19 mouse cellular contexts compared by ENCODE assay signal in the genomic region with DNA sequence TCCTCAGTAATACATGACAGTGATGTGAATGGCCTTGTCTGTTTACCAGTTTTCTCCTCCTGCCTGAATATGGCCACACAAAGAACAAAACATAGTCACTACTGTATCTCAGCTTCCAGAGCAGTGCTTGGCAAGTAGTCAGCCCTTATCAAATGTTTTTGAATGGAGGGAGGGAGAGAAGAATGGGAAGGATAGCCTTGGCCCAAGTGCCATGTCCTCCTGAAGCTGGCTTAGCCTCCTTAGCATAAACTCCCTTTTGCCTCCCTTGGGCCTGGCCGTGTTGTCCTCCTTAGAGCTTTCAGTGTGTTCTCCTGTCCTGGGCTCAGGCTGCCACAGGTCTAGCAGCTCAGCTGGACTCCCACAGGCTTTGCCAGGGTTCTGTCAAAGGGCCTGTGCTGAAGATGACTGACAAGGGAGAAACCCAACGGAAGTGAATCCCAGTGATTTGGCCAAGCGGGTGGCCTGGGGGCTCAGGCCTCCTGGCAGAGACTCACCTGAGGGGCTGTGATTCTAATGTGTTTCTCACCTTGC. TPM values are rescaled to one million over a fixed set of nuclear protein-coding genes. Genes with fewer than 3 reads are reported as not detected.
A peak's percentile ranks its signal among the peaks of the same experiment; 100 is the strongest.
DNase-seq lines count a peak whose midpoint lies in the region; ATAC-seq lines count a peak whose summit lies in the region.
"Had no signal": no experiment of that assay in that cellular context is flagged by ENCODE, and none has a peak within 500 bp of the region (broad histone marks: within the 10 kb centered on the region; RNA-seq: fewer than 3 reads in every experiment).

No protein-coding gene starts in this region.

- H3K27me3 ChIP-seq in forebrain, embryonic 10.5 days (ENCODE audit: poor library complexity, severe bottlenecking) = 0 out of 2 replicates have a peak, but pooled peaks cover 3% of the 10 kb centered on the region
- no peaks in the 10 kb centered on the region for H3K27me3 ChIP-seq in forebrain, embryonic 13.5 days
- no peaks in the 10 kb centered on the region for H3K27me3 ChIP-seq in hindbrain, embryonic 16.5 days (replicated peaks; ENCODE audit: control insufficient read depth, insufficient read depth, low read length)
- H3K27me3 ChIP-seq in hindbrain, embryonic 12.5 days = no peaks in the 10 kb centered on the region
- H3K27me3 ChIP-seq in limb, embryonic 10.5 days (ENCODE audit: low read depth, poor library complexity, severe bottlenecking) = no peaks in the 10 kb centered on the region
- H3K27me3 ChIP-seq: intestine, embryonic 15.5 days; limb, embryonic 13.5 days; midbrain, embryonic 13.5 days had no signal

- no peak overlapping the region for H3K9ac ChIP-seq in forebrain, embryonic 13.5 days
- 0 out of 2 replicates have a peak overlapping the region, but pooled peaks have one; percentile 5 for H3K9ac ChIP-seq in hindbrain, embryonic 16.5 days (ENCODE audit: low read depth, low read length)
- H3K9ac ChIP-seq in hindbrain, embryonic 12.5 days = no peak overlapping the region
- H3K9ac ChIP-seq: forebrain, postnatal 0 days; intestine, embryonic 15.5 days; limb, embryonic 13.5 days; midbrain, embryonic 13.5 days had no signal

- no peak overlapping the region for H3K4me2 ChIP-seq in forebrain, embryonic 13.5 days
- no peak overlapping the region for H3K4me2 ChIP-seq in hindbrain, embryonic 16.5 days (ENCODE audit: low read length)
- H3K4me2 ChIP-seq in hindbrain, embryonic 12.5 days (replicated peaks) = no peak overlapping the region
- H3K4me2 ChIP-seq: intestine, embryonic 15.5 days; limb, embryonic 13.5 days; midbrain, embryonic 13.5 days had no signal

- no peak for DNase-seq in forebrain, embryonic 10.5 days (ENCODE audit: extremely low spot score, low spot score)
- peak; percentile 26 for DNase-seq in limb, embryonic 10.5 days (ENCODE audit: low spot score)
- DNase-seq: adrenal gland, postnatal 25 days; forebrain, postnatal 0 days; gastrocnemius, postnatal 14 days; lung, adult 18-20 months; lung, postnatal 4 days; right cerebral cortex, postnatal 14 days had no signal

- peaks cover 35% of the 10 kb centered on the region for H3K4me1 ChIP-seq in forebrain, embryonic 10.5 days
- peaks cover 14% of the 10 kb centered on the region for H3K4me1 ChIP-seq in forebrain, embryonic 13.5 days
- peaks cover 8% of the 10 kb centered on the region for H3K4me1 ChIP-seq in hindbrain, embryonic 16.5 days (ENCODE audit: control insufficient read depth, insufficient read depth, low read depth, low read length)
- H3K4me1 ChIP-seq in hindbrain, embryonic 12.5 days = peaks cover 21% of the 10 kb centered on the region
- H3K4me1 ChIP-seq in brown adipose tissue, adult 24 weeks (ENCODE audit: control insufficient read depth, insufficient read depth, insufficient read length, low read length) = peaks cover 53% of the 10 kb centered on the region
- peaks cover 36% of the 10 kb centered on the region for H3K4me1 ChIP-seq in limb, embryonic 10.5 days

- H3K27ac ChIP-seq in forebrain, embryonic 10.5 days = 0 out of 2 replicates have a peak overlapping the region, but pooled peaks have one; percentile 11
- H3K27ac ChIP-seq in forebrain, embryonic 13.5 days = no peak overlapping the region
- no peak overlapping the region for H3K27ac ChIP-seq in hindbrain, embryonic 16.5 days (ENCODE audit: low read depth, low read length)
- no peak overlapping the region for H3K27ac ChIP-seq in hindbrain, embryonic 12.5 days
- peak overlapping the region; percentile 2; the same call in 1 of the 2 replicates for H3K27ac ChIP-seq in brown adipose tissue, adult 24 weeks (replicated peaks; ENCODE audit: low read depth, low read length)
- no peak overlapping the region for H3K27ac ChIP-seq in limb, embryonic 10.5 days
- H3K27ac ChIP-seq: intestine, embryonic 15.5 days; kidney, postnatal 0 days; limb, embryonic 13.5 days; midbrain, embryonic 13.5 days had no signal

- no peak overlapping the region for H3K4me3 ChIP-seq in forebrain, embryonic 10.5 days
- H3K4me3 ChIP-seq in forebrain, embryonic 13.5 days = no peak overlapping the region
- H3K4me3 ChIP-seq in hindbrain, embryonic 16.5 days (ENCODE audit: low read length) = no peak overlapping the region
- no peak overlapping the region for H3K4me3 ChIP-seq in hindbrain, embryonic 12.5 days
- no peak overlapping the region for H3K4me3 ChIP-seq in brown adipose tissue, adult 24 weeks (ENCODE audit: insufficient read depth, low read depth, low read length)
- H3K4me3 ChIP-seq in limb, embryonic 10.5 days = no peak overlapping the region
- H3K4me3 ChIP-seq: intestine, embryonic 15.5 days; limb, embryonic 13.5 days; midbrain, embryonic 13.5 days; myocyte had no signal

- 91% methylated on average over 3 of the region's 3 CpGs for WGBS in forebrain, embryonic 10.5 days
- 86% methylated on average over 3 of the region's 3 CpGs for WGBS in forebrain, embryonic 13.5 days
- WGBS in hindbrain, embryonic 16.5 days = 66% methylated on average over 3 of the region's 3 CpGs
- WGBS in hindbrain, embryonic 12.5 days = 78% methylated on average over 3 of the region's 3 CpGs
- 81% methylated on average over 3 of the region's 3 CpGs for WGBS in limb, embryonic 10.5 days

- ATAC-seq in forebrain, embryonic 13.5 days = no peak
- no peak for ATAC-seq in hindbrain, embryonic 16.5 days
- no peak for ATAC-seq in hindbrain, embryonic 12.5 days (ENCODE audit: low FRiP score)
- no peak for ATAC-seq in erythroid progenitor cell, adult 5-6 weeks (replicated peaks; ENCODE audit: low FRiP score, poor library complexity, severe bottlenecking)
- ATAC-seq: forebrain, postnatal 0 days; intestine, embryonic 15.5 days had no signal

- H3K36me3 ChIP-seq in forebrain, embryonic 10.5 days (replicated peaks) = peaks cover 10% of the 10 kb centered on the region
- no peaks in the 10 kb centered on the region for H3K36me3 ChIP-seq in forebrain, embryonic 13.5 days (ENCODE audit: poor library complexity, severe bottlenecking)
- no peaks in the 10 kb centered on the region for H3K36me3 ChIP-seq in hindbrain, embryonic 16.5 days (ENCODE audit: control insufficient read depth, insufficient read depth, low read length)
- H3K36me3 ChIP-seq in hindbrain, embryonic 12.5 days = 0 out of 2 replicates have a peak, but pooled peaks cover 3% of the 10 kb centered on the region
- peaks cover 21% of the 10 kb centered on the region for H3K36me3 ChIP-seq in limb, embryonic 10.5 days
- H3K36me3 ChIP-seq: intestine, embryonic 15.5 days; midbrain, embryonic 13.5 days had no signal

- H3K9me3 ChIP-seq in forebrain, embryonic 10.5 days = peaks cover 3% of the 10 kb centered on the region; the same call in 1 of the 2 replicates
- H3K9me3 ChIP-seq in forebrain, embryonic 13.5 days (replicated peaks) = no peaks in the 10 kb centered on the region
- no peaks in the 10 kb centered on the region for H3K9me3 ChIP-seq in hindbrain, embryonic 16.5 days (ENCODE audit: control insufficient read depth, low read length)
- H3K9me3 ChIP-seq in hindbrain, embryonic 12.5 days (replicated peaks) = no peaks in the 10 kb centered on the region
- no peaks in the 10 kb centered on the region for H3K9me3 ChIP-seq in limb, embryonic 10.5 days (replicated peaks)
- H3K9me3 ChIP-seq: intestine, embryonic 15.5 days; midbrain, embryonic 13.5 days had no signal

RNA-seq across cellular contexts. Expression of gene Catip, which starts 24.6 kb away (rescaled TPM):
- 0.12 and 0.34 TPM in 2 replicates for polyA plus RNA-seq in forebrain, embryonic 10.5 days (2016; fragmentation: Nextera tagmentation; extraction: Ambion mirVana)
- 0.45 and 0.79 TPM in 2 replicates for polyA plus RNA-seq in forebrain, embryonic 13.5 days (2015; fragmentation: Nextera tagmentation; extraction: Ambion mirVana)
- 2.2 and 2.8 TPM in 2 replicates for polyA plus RNA-seq in hindbrain, embryonic 16.5 days (2015; fragmentation: Nextera tagmentation; extraction: Ambion mirVana)
- 1.4 and 1.5 TPM in 2 replicates for polyA plus RNA-seq in hindbrain, embryonic 12.5 days (2016; fragmentation: Nextera tagmentation; extraction: Ambion mirVana)
- not detected in 2 replicates for polyA plus RNA-seq in brown adipose tissue, adult 24 weeks (2012; ENCODE audit: insufficient read depth, insufficient read length, missing spikeins)
- polyA plus RNA-seq in limb, embryonic 10.5 days (2016; fragmentation: Nextera tagmentation; extraction: Ambion mirVana) = 0.29 and 0.38 TPM in 2 replicates
- total RNA-seq in erythroid progenitor cell, adult 5-6 weeks (2015; ENCODE audit: low replicate concordance) = not detected in 2 replicates
- not detected in 2 replicates for total RNA-seq in erythroid progenitor cell, adult 5-6 weeks (2017; ENCODE audit: low replicate concordance)
- total RNA-seq: neutrophil, adult 5-6 weeks had no signal

RNA-seq across cellular contexts. Expression of gene Tmbim1, which starts 31.9 kb away (rescaled TPM):
- polyA plus RNA-seq in forebrain, embryonic 10.5 days (2016; fragmentation: Nextera tagmentation; extraction: Ambion mirVana) = 8.1 and 8.3 TPM in 2 replicates
- polyA plus RNA-seq in forebrain, embryonic 13.5 days (2015; fragmentation: Nextera tagmentation; extraction: Ambion mirVana) = 4.3 and 4.4 TPM in 2 replicates
- polyA plus RNA-seq in hindbrain, embryonic 16.5 days (2015; fragmentation: Nextera tagmentation; extraction: Ambion mirVana) = 11.7 and 12.2 TPM in 2 replicates
- polyA plus RNA-seq in hindbrain, embryonic 12.5 days (2016; fragmentation: Nextera tagmentation; extraction: Ambion mirVana) = 11.7 and 13.4 TPM in 2 replicates
- 34.6 and 41.7 TPM in 2 replicates for polyA plus RNA-seq in brown adipose tissue, adult 24 weeks (2012; ENCODE audit: insufficient read depth, insufficient read length, missing spikeins)
- 10.7 and 12.0 TPM in 2 replicates for polyA plus RNA-seq in limb, embryonic 10.5 days (2016; fragmentation: Nextera tagmentation; extraction: Ambion mirVana)
- total RNA-seq in erythroid progenitor cell, adult 5-6 weeks (2015; ENCODE audit: low replicate concordance) = not detected in 2 replicates
- 0.45 and 0.90 TPM in 2 replicates for total RNA-seq in erythroid progenitor cell, adult 5-6 weeks (2017; ENCODE audit: low replicate concordance)

RNA-seq across cellular contexts. Expression of gene Slc11a1, which starts 37.7 kb away (rescaled TPM):
- 2.7 and 2.9 TPM in 2 replicates for polyA plus RNA-seq in forebrain, embryonic 10.5 days (2016; fragmentation: Nextera tagmentation; extraction: Ambion mirVana)
- 1.1 and 1.9 TPM in 2 replicates for polyA plus RNA-seq in forebrain, embryonic 13.5 days (2015; fragmentation: Nextera tagmentation; extraction: Ambion mirVana)
- 2.6 and 3.3 TPM in 2 replicates for polyA plus RNA-seq in hindbrain, embryonic 16.5 days (2015; fragmentation: Nextera tagmentation; extraction: Ambion mirVana)
- polyA plus RNA-seq in hindbrain, embryonic 12.5 days (2016; fragmentation: Nextera tagmentation; extraction: Ambion mirVana) = 2.0 and 2.2 TPM in 2 replicates
- 1.5 and 5.8 TPM in 2 replicates for polyA plus RNA-seq in brown adipose tissue, adult 24 weeks (2012; ENCODE audit: insufficient read depth, insufficient read length, missing spikeins)
- polyA plus RNA-seq in limb, embryonic 10.5 days (2016; fragmentation: Nextera tagmentation; extraction: Ambion mirVana) = 0.69 and 1.2 TPM in 2 replicates
- total RNA-seq in erythroid progenitor cell, adult 5-6 weeks (2015; ENCODE audit: low replicate concordance) = 7.5 and 9.0 TPM in 2 replicates
- 12.5 and 19.4 TPM in 2 replicates for total RNA-seq in erythroid progenitor cell, adult 5-6 weeks (2017; ENCODE audit: low replicate concordance)

RNA-seq across cellular contexts. Expression of gene Pnkd, which starts 52.6 kb away (rescaled TPM):
- 99.7 and 101 TPM in 2 replicates for polyA plus RNA-seq in forebrain, embryonic 10.5 days (2016; fragmentation: Nextera tagmentation; extraction: Ambion mirVana)
- polyA plus RNA-seq in forebrain, embryonic 13.5 days (2015; fragmentation: Nextera tagmentation; extraction: Ambion mirVana) = 94.5 and 96.1 TPM in 2 replicates
- polyA plus RNA-seq in hindbrain, embryonic 16.5 days (2015; fragmentation: Nextera tagmentation; extraction: Ambion mirVana) = 166 and 167 TPM in 2 replicates
- 94.0 and 97.8 TPM in 2 replicates for polyA plus RNA-seq in hindbrain, embryonic 12.5 days (2016; fragmentation: Nextera tagmentation; extraction: Ambion mirVana)
- 117 and 146 TPM in 2 replicates for polyA plus RNA-seq in brown adipose tissue, adult 24 weeks (2012; ENCODE audit: insufficient read depth, insufficient read length, missing spikeins)
- polyA plus RNA-seq in limb, embryonic 10.5 days (2016; fragmentation: Nextera tagmentation; extraction: Ambion mirVana) = 113 and 121 TPM in 2 replicates
- 6.5 and 12.2 TPM in 2 replicates for total RNA-seq in erythroid progenitor cell, adult 5-6 weeks (2015; ENCODE audit: low replicate concordance)
- total RNA-seq in erythroid progenitor cell, adult 5-6 weeks (2017; ENCODE audit: low replicate concordance) = 0.76 and 1.8 TPM in 2 replicates

RNA-seq across cellular contexts. Expression of gene Aamp, which starts 52.8 kb away (rescaled TPM):
- polyA plus RNA-seq in forebrain, embryonic 10.5 days (2016; fragmentation: Nextera tagmentation; extraction: Ambion mirVana) = 245 and 246 TPM in 2 replicates
- 195 and 211 TPM in 2 replicates for polyA plus RNA-seq in forebrain, embryonic 13.5 days (2015; fragmentation: Nextera tagmentation; extraction: Ambion mirVana)
- 237 and 241 TPM in 2 replicates for polyA plus RNA-seq in hindbrain, embryonic 16.5 days (2015; fragmentation: Nextera tagmentation; extraction: Ambion mirVana)
- 180 and 183 TPM in 2 replicates for polyA plus RNA-seq in hindbrain, embryonic 12.5 days (2016; fragmentation: Nextera tagmentation; extraction: Ambion mirVana)
- polyA plus RNA-seq in brown adipose tissue, adult 24 weeks (2012; ENCODE audit: insufficient read depth, insufficient read length, missing spikeins) = 66.7 and 77.7 TPM in 2 replicates
- 263 and 272 TPM in 2 replicates for polyA plus RNA-seq in limb, embryonic 10.5 days (2016; fragmentation: Nextera tagmentation; extraction: Ambion mirVana)
- total RNA-seq in erythroid progenitor cell, adult 5-6 weeks (2015; ENCODE audit: low replicate concordance) = 12.6 and 14.3 TPM in 2 replicates
- total RNA-seq in erythroid progenitor cell, adult 5-6 weeks (2017; ENCODE audit: low replicate concordance) = 17.1 and 26.6 TPM in 2 replicates

Comparison
In these comparisons a context has a peak if more than half of its experiments do, and no peak if none do; other contexts are left out.
1. H3K27ac ChIP-seq: peak in forebrain, embryonic 10.5 days (single experiment) and brown adipose tissue, adult 24 weeks (single experiment); none in forebrain, embryonic 13.5 days (single experiment), hindbrain, embryonic 16.5 days (single experiment), hindbrain, embryonic 12.5 days (single experiment) and limb, embryonic 10.5 days (single experiment).